In the genomic region with DNA sequence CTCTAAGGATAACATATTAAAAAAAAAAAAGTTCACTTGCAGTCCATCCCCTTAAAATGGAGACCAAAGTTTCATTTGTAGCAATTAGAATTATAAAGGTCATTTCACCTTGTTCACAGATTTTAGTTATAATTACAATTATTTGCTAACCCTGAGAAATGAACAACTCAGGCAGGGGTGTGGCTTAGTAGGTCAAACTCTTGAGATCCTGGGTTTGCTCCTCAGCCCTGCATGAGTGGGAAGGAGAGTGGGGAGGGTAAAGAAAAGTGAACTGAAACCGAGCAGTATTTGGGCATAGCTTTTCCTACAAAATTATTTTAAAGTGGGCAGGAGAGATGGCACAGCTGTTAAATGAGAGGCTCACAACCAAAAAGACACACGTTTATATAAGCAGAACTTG, we compare ENCODE assay signal across 25 mouse cellular contexts. TPM values are rescaled to one million over a fixed set of nuclear protein-coding genes. Genes with fewer than 3 reads are reported as not detected.
"Had no signal": no experiment of that assay in that cellular context is flagged by ENCODE, and none has a peak within 500 bp of the region (broad histone marks: within the 10 kb centered on the region; RNA-seq: fewer than 3 reads in every experiment).

No protein-coding gene starts in this region.

- H3K4me3 ChIP-seq: limb, embryonic 12.5 days; limb, embryonic 15.5 days; liver, embryonic 15.5 days; lung, embryonic 15.5 days; midbrain, embryonic 10.5 days; midbrain, embryonic 13.5 days; myocyte; neural tube, embryonic 13.5 days; stomach, embryonic 15.5 days had no signal

- H3K4me1 ChIP-seq: limb, embryonic 12.5 days; limb, embryonic 15.5 days; liver, embryonic 15.5 days; lung, embryonic 15.5 days; midbrain, embryonic 10.5 days; midbrain, embryonic 13.5 days; neural tube, embryonic 13.5 days; stomach, embryonic 15.5 days had no signal

- DNase-seq: kidney, adult 8-10 months; kidney, postnatal 36 days; layer of hippocampus, postnatal 36 days; left cerebral cortex, postnatal 4 days; lung, adult 18-20 months; lung, postnatal 10 days; lung, postnatal 4 days; retina, postnatal 1 day; right cerebral cortex, postnatal 25 days; spleen, adult 18-20 months; thymus, postnatal 25 days had no signal

- ATAC-seq: intestine, postnatal 0 days; midbrain, embryonic 13.5 days; midbrain, embryonic 16.5 days had no signal

- H3K27ac ChIP-seq: limb, embryonic 12.5 days; limb, embryonic 15.5 days; liver, embryonic 15.5 days; lung, embryonic 15.5 days; midbrain, embryonic 10.5 days; midbrain, embryonic 13.5 days; neural tube, embryonic 13.5 days; stomach, embryonic 15.5 days had no signal

RNA-seq across cellular contexts. Expression of gene Tmem266, which starts 19.6 kb away (rescaled TPM):
- total RNA-seq: monocyte, adult 5-6 weeks had no signal
- polyA plus RNA-seq: liver, embryonic 11.5 days; liver, embryonic 15.5 days; myocyte; thymus, postnatal 0 days had no signal
